Mouse (Mus musculus): ENCODE measurements around the gene Pecr.

DNA sequence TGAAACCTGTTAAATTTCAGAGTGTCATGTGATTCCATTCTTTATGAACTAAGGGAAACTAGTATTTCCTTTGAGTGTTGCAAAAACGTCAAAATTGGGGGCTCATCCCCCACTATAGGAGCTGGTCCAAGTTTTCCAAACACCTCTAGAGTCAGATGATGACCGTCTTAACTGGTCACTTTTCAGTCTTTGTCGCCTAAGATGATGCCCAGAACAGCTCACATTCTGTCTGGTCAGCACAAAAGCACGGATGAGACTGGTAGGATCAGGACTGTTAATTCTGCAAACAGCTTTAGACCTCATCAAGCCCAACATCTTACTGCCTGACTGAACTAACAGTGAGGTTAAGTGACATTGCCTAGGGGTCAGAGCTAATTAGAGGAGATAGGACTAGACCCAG is 24.8 kb upstream of the Pecr start:
- no peak for TF ChIP-seq RCOR1 (IDR thresholded peaks at IDR 0.05; ENCODE audit: low read depth, low read length)
- TF ChIP-seq CTCF (IDR thresholded peaks at IDR 0.05 in 2 of 3, conservative IDR thresholded peaks at IDR 0.05 in 1 of 3; ENCODE audit: control insufficient read depth in 1 of 3, insufficient read depth in 1 of 3, low read depth in 2 of 3, low read length in 3 of 3, poor library complexity in 1 of 3, severe bottlenecking in 1 of 3), result no peak
- TF ChIP-seq ZC3H11A (IDR thresholded peaks at IDR 0.05; ENCODE audit: low read depth, low read length), result no peak
- TF ChIP-seq MYB (IDR thresholded peaks at IDR 0.05; ENCODE audit: low read depth, low read length), result no peak
- TF ChIP-seq ZNF384 (IDR thresholded peaks at IDR 0.05; ENCODE audit: low read depth, low read length), result no peak
- no peak for TF ChIP-seq BHLHE40 (IDR thresholded peaks at IDR 0.05; ENCODE audit: borderline replicate concordance, low read depth, low read length)
- no peak for TF ChIP-seq MAFK (IDR thresholded peaks at IDR 0.05; ENCODE audit: borderline replicate concordance, low read depth, low read length)
- no peak for TF ChIP-seq CHD1 (IDR thresholded peaks at IDR 0.05; ENCODE audit: low read depth, low read length)
- TF ChIP-seq HCFC1 (IDR thresholded peaks at IDR 0.05; ENCODE audit: low read depth, low read length), result no peak
- no peak for TF ChIP-seq TCF12 (IDR thresholded peaks at IDR 0.05; ENCODE audit: low read depth, low read length)
